Mouse (Mus musculus) embryonic facial prominence, embryonic 14.5 days (tissue): ENCODE measurements around the gene Izumo1. TPM values are rescaled to one million over a fixed set of nuclear protein-coding genes. Genes with fewer than 3 reads are reported as not detected.

ENCODE experiments used
- polyA plus RNA-seq: library from polyadenylated mRNA; unstranded; fragments of >200 nt; fragmentation: Nextera tagmentation; extraction: Ambion mirVana; gene quantifications from 2 replicates; pipeline ENCODE4 v1.2.1, GENCODE M21; 2014

Gene Izumo1
- polyA plus RNA-seq, 1 experiment from 2014 or later = 0.19 TPM

Other genes starting within 250 kb of the Izumo1 start
- 56.5 and 61.1 TPM in 2 replicates for gene Snrnp70, start 226.1 kb upstream of the Izumo1 start, polyA plus RNA-seq
- gene Kcna7, start 216.2 kb upstream of the Izumo1 start, polyA plus RNA-seq = 0.24 TPM in 1 of 2 replicates, not detected in the other
- 3.0 and 3.1 TPM in 2 replicates for gene Ntf5, start 208.1 kb upstream of the Izumo1 start, polyA plus RNA-seq
- gene Lhb, start 201.0 kb upstream of the Izumo1 start, polyA plus RNA-seq = 1.4 TPM in 1 of 2 replicates, not detected in the other
- gene Gys1, start 187.0 kb upstream of the Izumo1 start, polyA plus RNA-seq = 39.3 TPM in 2 replicates
- 123 and 127 TPM in 2 replicates for gene Ruvbl2, start 183.7 kb upstream of the Izumo1 start, polyA plus RNA-seq
- gene Ftl1, start 161.9 kb upstream of the Izumo1 start, polyA plus RNA-seq = 4,260 and 4,697 TPM in 2 replicates
- 120 and 132 TPM in 2 replicates for gene Bax, start 154.9 kb upstream of the Izumo1 start, polyA plus RNA-seq
- 1.2 and 1.5 TPM in 2 replicates for gene Tulp2, start 139.9 kb upstream of the Izumo1 start, polyA plus RNA-seq
- gene Gm45808, start 135.0 kb upstream of the Izumo1 start, polyA plus RNA-seq = not detected in 2 replicates
- 2.5 and 3.2 TPM in 2 replicates for gene Dhdh, start 133.0 kb upstream of the Izumo1 start, polyA plus RNA-seq
- 209 and 236 TPM in 2 replicates for gene Nucb1, start 111.4 kb upstream of the Izumo1 start, polyA plus RNA-seq
- 20.7 and 21.9 TPM in 2 replicates for gene Ppp1r15a, start 95.5 kb upstream of the Izumo1 start, polyA plus RNA-seq
- 6.8 and 7.3 TPM in 2 replicates for gene Plekha4, start 95.5 kb upstream of the Izumo1 start, polyA plus RNA-seq
- gene Hsd17b14, start 66.9 kb upstream of the Izumo1 start, polyA plus RNA-seq = 0.77 and 1.0 TPM in 2 replicates
- 50.1 and 51.0 TPM in 2 replicates for gene Bcat2, start 51.7 kb upstream of the Izumo1 start, polyA plus RNA-seq
- gene Fgf21, start 6.3 kb upstream of the Izumo1 start, polyA plus RNA-seq = 0.45 and 1.0 TPM in 2 replicates
- 1.3 and 2.1 TPM in 2 replicates for gene Fut1, start 4.5 kb upstream of the Izumo1 start, polyA plus RNA-seq
- 10.4 and 11.1 TPM in 2 replicates for gene Rasip1, start 5.7 kb downstream of the Izumo1 start, polyA plus RNA-seq
- 23.3 and 28.8 TPM in 2 replicates for gene Mamstr, start 18.2 kb downstream of the Izumo1 start, polyA plus RNA-seq
- 1.9 and 2.2 TPM in 2 replicates for gene Fut2, start 44.6 kb downstream of the Izumo1 start, polyA plus RNA-seq
- 3.4 and 3.7 TPM in 2 replicates for gene Ntn5, start 62.2 kb downstream of the Izumo1 start, polyA plus RNA-seq
- 2.1 and 2.5 TPM in 2 replicates for gene Sec1, start 72.6 kb downstream of the Izumo1 start, polyA plus RNA-seq
- gene Car11, start 78.0 kb downstream of the Izumo1 start, polyA plus RNA-seq = 7.9 and 8.9 TPM in 2 replicates
- gene Dbp, start 83.3 kb downstream of the Izumo1 start, polyA plus RNA-seq = 3.4 and 4.7 TPM in 2 replicates
- gene Rpl18, start 93.6 kb downstream of the Izumo1 start, polyA plus RNA-seq = 1,174 and 1,204 TPM in 2 replicates
- 24.0 and 25.6 TPM in 2 replicates for gene Sphk2, start 96.2 kb downstream of the Izumo1 start, polyA plus RNA-seq
- 0.36 and 0.39 TPM in 2 replicates for gene Fam83e, start 99.4 kb downstream of the Izumo1 start, polyA plus RNA-seq
- not detected in 2 replicates for gene Spaca4, start 104.0 kb downstream of the Izumo1 start, polyA plus RNA-seq
- 0.67 and 1.5 TPM in 2 replicates for gene Lmtk3, start 161.9 kb downstream of the Izumo1 start, polyA plus RNA-seq
- gene Sult2b1, start 162.9 kb downstream of the Izumo1 start, polyA plus RNA-seq = 14.2 and 16.3 TPM in 2 replicates
- gene Cyth2, start 192.8 kb downstream of the Izumo1 start, polyA plus RNA-seq = 96.4 and 106 TPM in 2 replicates
- 1.4 and 2.2 TPM in 2 replicates for gene Kcnj14, start 203.0 kb downstream of the Izumo1 start, polyA plus RNA-seq
- gene Grwd1, start 209.1 kb downstream of the Izumo1 start, polyA plus RNA-seq = 53.9 and 60.5 TPM in 2 replicates